Mouse (Mus musculus): ENCODE measurements around the gene 2510039O18Rik.

- TF ChIP-seq POLR2A (IDR thresholded peaks at IDR 0.05; ENCODE audit: control insufficient read depth in 1 of 2, insufficient read depth in 1 of 2, low read depth in 1 of 2, low read length in 2 of 2, poor library complexity in 1 of 2) (no peak), GATA1 (IDR thresholded peaks at IDR 0.05; ENCODE audit: low read depth, low read length) (no peak), CTCF (IDR thresholded peaks at IDR 0.05 in 2 of 3, conservative IDR thresholded peaks at IDR 0.05 in 1 of 3; ENCODE audit: control insufficient read depth in 1 of 3, insufficient read depth in 1 of 3, low read depth in 2 of 3, low read length in 3 of 3, poor library complexity in 1 of 3, severe bottlenecking in 1 of 3) (no peak)
Measured at GRCm38 (mm10) chr4:147943005-147943404, 2.3 kb downstream of the 2510039O18Rik start.
